Mouse (Mus musculus) heart, adult 8-10 months (tissue): ENCODE results near the gene March9. TPM values are rescaled to one million over a fixed set of nuclear protein-coding genes. Genes with fewer than 3 reads are reported as not detected.
"Not testable (repeated sequence)": the region's sequence is repeated elsewhere in the genome, so short reads cannot be mapped to it uniquely, and the experiment has no call there.

ENCODE experiments used
- DNase-seq: peaks from one replicate; pipeline ENCODE4 v3.0.0; 2022; ENCODE audit warnings: low spot score
- total RNA-seq, 4 experiments: library from RNA; stranded (reverse); gene quantifications; 2 replicates each; pipeline ENCODE4 v1.2.4; 2022

Gene March9
- total RNA-seq, 4 experiments from 2014 or later, result 2.4 to 4.1 (median 3.3) TPM

DNA sequence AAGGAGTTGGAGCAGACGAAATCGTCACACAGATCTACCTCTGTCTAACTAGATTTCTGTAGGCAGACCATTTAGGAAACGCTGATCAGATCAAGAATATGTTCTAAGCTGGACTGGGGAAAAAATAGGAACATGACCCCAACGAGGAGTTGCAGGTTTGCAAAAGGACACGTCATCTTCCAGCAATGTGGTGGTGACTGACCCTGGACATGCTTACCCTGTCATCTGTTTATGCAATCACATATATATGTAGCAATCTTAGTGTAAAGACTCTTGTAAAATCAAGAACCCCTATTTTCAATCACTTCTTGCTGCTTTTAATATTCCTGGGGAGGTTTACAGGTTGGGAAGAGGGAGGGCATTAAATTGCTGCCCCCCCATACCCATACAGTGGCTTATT lies 2.5 kb upstream of the March9 start:
- DNase-seq, result no peak

DNA sequence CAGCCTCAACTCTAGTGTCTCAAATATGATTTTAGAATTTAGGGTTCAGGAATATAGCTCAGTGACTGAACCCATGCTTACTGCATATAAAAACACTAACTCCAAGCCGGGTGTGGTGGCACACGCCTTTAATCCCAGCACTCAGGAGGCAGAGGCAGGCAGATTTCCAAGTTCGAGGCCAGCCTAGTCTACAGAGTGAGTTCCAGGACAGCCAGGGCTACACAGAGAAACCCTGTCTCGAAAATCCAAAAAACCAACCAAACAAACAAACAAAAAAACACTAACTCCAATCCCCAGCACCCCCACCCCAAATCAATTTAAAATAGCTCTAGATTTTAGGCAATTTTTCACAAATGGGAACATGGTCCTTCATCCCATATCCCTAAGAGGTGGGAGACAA lies 2.1 kb upstream of the March9 start:
- not testable (repeated sequence) for DNase-seq

DNA sequence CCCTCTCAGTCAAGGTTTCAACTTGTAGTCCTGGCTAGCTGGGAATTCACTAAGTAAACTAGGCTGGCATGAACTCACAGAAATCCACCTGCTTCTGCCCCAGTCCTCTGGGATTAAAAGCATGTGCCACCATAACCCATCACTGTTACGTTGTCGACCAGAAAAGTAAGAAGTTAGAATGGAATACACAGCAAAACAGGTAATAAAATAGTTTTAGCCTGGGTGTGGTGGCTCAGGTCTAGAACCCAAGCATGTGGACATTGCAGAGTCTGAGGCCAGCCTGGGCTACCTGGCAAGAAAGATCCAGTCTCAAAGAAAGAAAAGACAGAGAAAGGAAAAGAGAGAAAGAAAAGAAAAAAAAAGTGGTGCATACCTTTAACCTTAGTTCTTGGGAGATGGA lies 1.5 kb upstream of the March9 start:
- no peak for DNase-seq

DNA sequence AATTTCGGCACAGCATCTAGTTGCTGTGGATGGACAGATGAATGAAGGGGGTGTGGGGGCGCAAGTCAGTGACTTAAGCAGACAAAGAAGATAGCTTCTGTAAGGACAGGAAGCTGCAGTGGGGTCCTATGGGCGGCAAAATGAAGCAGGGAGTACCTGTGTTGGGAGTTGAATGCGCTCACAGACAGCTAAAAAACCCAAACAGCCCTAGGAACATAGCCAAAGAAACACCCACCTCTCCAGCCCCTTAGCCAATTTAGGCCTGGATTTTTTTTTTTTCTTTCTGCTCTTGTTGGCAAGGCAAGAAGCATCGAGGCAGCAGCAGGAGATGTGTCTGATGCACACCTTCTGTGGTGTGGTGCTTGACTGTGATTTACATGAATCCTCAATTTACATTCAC lies 1.1 kb upstream of the March9 start:
- no peak for DNase-seq

DNA sequence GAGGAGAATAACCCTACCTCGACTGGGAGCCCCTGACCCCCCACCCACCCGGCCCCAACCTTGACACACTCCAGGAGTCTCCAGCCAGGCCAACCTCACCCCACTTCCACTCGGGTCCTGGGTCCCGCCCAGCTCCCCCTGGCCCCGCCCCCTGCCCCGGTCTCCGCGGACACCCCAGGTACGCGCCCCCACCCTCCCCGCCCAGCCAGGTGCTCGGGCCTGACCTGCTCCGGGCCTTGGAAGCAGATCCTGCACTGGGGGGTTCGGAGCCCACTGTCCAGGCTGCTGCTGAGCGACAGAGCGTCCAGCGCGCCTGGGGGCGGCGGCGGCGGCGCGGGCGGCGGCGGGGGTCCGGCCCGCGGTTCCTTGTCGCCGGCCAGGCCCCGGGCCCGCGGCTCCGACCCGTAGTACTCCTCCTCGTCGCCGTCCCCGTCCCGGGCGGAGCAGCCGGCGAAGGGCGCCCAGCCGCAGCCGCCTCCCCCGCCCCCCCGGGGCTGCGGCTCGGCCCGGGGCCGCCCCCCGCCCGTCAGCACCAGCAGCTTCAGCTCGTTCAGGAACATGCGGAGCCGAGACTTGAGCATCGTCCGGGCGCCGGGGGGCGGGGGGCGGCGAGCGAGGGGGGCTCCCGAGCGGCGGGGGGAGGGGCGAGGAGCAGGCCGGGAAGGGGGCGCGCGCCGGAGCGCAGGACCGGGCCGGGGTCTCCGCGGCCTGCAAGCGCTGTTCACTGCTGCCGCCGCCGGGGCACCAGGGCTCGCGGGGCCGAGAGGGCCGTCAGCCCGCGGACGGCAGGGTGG lies 613 bp downstream of the March9 start:
- DNase-seq, result no peak

DNA sequence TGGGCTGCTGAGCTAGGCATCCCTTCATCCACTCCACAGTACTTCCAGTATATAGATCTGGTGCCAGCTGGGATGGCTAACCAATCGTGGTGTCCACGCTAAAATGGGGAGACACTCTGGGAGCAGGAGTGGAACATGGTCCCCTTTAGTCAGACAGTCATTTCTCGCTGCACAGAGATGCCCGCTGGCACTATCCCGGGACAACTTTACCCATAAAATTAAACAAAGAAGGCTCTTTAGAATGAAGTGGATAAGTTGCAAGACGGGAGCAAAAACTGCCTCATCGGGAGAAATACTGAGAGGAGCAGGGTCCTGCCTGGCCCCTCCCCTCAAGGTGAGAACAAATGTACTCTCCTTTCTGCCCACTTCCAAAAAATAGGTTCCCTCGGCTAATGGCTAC lies 1.3 kb downstream of the March9 start:
- no peak for DNase-seq

DNA sequence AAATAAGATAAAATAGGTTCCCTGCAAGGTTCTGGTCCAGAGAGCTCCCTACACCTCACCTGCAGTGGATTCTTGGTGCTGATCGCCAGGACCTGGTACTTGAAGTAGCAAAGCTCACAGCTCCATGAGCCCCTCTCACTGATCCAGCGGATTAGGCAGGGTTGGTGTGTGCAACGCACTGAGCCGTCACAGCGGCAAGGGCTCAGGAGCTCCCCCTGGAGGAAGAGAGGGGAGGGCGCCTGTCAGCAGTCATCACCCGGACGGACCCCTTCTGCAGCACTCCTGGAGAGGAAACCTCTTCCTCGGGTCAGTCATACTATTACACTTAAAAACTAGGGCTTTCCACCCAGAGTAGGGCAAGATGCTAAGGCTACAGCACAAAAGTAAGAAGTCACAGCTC lies 1.8 kb downstream of the March9 start:
- peak; percentile 68 for DNase-seq

DNA sequence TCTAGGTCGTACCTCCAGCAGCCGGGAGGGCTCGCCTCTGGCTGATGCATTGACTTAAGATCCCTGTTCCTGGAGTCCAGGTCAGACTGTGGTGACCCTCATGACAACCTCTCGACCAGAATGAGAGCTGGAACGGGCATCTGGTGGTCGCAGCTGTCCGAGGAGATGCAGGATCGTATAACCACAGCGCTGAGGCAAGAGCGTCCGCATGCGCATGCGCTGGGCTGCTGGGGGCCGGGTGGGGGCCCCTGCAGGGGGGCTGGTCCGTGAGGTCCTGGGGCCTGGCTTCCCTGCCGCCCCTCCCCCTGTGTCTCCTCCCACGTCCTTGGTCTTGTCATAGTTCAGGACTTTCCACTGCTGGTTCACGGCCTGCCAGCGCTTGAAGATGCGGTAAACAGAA lies 3.5 kb downstream of the March9 start:
- DNase-seq, result no peak

DNA sequence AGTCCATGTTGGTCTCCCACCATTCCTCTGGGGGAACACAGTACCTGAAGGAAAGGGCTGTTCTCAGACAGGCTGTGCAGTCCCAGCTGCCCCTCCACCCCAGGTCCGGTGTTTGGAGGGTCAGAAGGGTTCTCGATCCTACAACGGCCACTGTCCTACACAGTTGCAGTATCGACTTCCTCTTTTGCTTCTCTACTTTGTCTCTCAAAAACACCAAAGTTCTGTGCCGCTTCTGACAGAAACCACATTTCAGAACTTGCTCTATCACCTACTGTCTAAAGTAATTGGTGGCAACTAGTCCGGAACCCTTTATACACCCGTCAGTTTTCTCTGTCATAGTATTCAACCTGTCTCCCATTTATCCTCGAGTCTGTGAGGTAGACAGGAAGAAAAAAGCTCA lies 4.6 kb downstream of the March9 start:
- no peak for DNase-seq

DNA sequence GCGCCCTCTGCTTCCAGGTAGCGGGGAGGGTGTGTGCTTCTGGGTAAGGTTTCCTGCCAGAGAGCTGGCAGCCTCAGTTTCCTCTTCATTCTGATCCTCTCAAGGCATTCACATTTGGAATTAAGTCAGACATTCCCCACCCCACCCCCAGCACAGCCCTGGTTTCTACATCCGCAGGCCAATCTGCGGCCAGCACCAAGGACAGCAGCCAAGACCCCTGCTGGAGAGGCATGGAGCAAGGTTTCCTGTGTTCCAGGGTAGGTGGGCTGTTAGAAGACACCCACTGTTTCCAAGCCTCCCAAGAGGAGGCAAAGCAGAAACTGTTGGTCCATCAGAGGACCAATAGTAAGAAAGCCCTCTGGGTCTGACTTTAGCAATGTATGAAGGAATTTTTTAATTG lies 5.3 kb downstream of the March9 start:
- no peak for DNase-seq

DNA sequence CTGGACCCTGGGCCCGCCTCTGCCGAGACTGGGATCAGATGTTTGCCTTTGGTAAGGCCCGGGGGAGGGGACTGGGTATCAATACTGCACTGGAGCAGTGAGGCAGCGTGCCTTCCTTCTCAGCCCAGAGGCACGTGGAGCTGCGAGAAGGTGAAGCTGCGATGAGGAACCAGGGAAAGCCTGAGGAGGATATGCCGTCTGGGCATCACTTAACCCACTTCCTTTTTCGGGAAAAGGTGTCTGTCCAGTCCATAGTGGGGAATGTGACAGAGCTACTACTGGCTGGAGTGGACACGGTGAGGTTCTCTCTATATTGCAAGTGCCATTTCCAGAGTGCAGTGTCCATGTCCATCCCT lies 9.9 kb downstream of the March9 start:
- DNase-seq, result no peak

DNA sequence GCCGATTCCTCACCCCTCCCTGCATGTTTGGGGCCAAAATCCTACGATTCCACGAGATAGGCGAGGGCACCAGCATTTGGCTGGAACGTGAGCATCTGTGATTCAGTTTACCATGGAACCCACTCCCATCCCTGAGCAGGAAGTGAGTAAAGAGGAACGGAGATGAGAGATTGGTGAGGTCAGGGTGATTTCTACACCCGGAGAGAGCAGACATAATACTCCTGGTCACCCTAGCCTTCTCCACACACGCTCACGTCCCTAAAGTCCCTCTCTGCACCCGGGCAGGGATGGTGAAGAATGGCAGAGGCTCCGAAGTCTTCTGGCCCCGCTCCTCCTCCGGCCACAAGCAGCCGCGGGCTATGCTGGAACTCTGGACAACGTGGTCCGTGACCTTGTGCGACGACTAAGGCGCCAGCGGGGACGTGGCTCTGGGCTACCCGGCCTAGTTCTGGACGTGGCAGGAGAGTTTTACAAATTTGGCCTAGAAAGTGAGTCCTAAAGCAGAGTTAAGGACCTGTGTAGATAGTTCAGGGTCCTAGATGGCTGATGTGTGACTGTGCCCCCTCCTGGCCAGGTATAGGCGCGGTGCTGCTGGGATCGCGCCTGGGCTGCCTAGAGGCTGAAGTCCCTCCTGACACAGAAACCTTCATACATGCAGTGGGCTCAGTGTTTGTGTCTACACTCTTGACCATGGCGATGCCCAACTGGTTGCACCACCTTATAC lies 10.4 kb downstream of the March9 start:
- no peak for DNase-seq

DNA sequence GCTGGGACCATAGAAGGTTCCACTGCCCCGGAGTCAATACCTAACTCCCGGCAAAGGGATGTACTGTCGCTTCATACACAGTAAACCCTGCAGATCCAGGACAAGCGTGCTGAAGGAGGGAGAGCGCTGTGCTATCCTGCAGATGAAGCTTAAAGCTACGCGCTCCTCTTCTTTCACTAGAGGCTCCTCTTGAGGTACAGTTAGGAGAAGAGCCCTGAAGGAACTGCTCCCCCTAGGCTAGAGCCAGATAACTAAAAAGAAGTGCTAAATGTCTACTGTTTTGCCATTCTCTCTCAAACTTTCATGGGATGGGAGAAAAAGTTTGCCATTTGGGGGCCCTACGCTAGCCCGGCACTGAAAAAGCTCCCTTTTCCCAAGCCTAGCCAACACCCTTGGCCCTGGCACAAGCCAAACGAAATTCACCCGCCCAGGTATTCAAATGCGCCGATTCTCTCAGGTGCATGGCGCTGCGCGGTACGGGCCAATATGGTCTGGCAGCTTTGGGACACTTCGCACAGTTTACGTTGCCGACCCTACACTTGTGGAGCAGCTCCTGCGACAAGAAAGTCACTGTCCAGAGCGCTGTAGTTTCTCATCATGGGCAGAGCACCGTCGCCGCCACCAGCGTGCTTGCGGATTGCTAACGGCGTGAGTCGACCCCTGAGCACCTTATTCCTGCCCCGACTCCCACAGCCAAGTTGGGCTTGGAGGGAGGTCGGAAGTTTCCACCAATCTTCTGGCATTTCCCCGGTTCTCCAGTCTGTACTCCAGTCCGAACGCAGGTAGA lies 11.2 kb downstream of the March9 start:
- no peak for DNase-seq

DNA sequence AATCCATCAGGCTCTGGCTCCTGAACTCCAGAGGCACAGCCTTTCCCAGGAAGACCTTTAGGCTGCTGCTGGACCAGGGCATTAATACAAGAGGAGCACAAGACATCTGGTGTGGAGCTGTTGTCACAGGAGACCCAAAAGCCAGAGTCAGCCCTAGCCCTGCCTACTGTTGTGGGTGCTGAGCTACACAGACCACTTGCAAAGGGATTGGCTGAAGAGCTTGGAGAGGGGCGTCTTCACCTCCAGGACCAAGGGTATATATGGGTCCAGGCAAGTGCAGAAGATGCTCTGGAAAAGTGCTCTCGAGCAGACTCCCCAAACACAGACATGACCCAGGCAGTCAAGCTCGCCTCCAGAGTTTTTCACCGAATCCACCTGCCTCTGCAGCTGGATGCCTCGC lies 12.0 kb downstream of the March9 start, which contains the start of gene Cyp27b1:
Cyp27b1 (plus strand) TSS at position 297 of the 400 bp plus-strand sequence.
- no peak for DNase-seq

DNA sequence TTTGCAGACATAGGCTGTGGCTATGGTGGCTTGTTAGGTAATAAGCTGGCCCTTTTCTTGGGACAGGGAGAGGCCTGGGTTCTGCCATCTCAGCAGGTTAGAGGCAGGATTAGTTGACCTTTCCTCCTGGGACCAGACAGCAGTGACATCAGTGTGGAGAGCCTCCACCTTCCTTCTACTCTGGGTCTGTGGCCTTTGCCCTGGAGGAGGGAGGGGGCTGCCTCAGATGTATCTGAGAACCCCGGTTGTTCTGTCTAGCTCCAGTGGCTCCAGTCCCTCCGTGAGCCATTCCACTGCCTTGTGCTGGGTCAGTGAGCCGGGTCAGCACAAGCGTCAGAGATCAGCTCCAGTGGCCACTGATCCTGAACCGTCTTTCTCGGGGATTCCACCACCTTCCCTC lies 16.8 kb downstream of the March9 start:
- no peak for DNase-seq

DNA sequence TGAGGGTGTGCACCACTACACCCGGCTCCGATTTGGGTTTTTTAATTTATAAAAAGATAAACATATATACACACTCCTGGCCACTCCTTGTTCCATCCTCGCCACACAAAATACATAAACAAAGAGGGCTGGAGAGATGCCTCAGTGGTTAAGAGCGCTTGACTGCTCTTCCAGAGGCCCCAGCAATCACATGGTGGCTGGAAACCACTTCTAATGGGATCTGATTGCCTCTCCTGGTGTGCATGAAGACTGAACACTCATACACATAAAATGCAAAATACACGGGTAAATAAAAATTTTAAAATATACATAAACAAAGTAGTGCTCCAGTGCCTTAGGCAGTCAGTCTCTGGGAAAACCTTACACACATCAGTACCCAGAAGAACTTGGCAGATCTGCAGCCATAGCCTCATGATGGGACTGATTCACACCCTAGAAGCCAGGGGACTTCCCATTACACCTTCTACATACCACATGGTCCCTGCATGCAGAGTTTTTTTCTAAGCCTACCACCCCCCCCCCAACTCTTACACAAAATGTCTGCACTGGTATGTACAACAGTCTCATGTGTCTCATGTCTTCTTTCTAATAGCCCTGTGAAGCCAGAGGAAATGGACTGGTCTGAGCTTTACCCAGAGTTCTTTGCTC lies 17.4 kb downstream of the March9 start:
- DNase-seq, result no peak

DNA sequence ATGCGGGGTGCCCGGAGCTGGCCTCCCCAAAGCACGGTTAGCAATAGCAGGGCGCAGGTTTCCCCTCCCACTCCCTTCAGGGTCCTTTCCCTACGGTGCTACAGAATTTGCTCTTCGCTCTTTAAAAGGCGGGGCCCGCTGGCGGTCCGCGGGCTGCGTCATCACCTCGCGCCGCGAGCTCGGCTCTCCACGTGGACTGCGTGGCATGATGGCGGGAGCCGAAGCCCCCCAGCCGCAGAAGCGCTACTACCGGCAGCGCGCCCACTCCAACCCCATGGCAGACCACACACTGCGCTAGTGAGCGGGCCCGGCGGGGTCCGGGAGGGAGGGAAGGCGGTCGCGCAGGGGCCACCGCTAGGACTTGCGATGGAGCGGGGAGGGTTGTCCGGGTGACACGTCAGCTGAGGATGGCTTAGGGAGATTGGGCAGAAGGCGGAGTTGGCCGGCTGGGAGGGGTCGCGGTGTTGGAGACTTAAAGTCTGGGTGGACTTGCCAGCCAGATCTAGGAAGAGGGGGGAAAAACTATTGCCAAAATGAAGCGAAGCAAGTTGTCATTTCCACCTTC lies 18.1 kb downstream of the March9 start:
- DNase-seq, result peak; percentile 86

DNA sequence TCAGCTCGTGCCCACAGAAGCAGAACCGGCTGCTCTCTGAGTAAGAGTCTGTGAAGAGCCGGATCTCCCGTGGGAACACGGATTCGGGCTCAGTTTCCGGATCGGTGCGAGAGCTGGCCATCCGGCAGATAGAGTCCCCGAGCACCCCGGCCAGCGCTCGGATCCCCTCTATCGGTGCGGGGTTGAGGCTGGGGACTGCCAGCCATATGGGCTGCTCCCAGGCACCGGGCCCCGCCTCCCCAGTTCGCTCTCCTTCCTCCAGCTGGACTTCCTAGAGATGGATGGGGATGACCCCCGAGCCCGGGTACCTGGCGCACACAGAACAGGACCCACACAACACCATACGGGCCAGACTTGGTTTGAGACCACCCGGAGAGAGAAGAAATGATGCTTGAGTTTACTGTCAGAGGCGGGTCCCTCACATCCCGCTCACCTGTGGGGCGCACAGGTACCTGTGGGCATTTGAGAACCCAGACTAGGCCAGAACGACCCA lies 18.7 kb downstream of the March9 start, which contains the start of the genes Mettl1 and Eef1akmt3:
Mettl1 (plus strand) TSS at position 141 of the 493 bp plus-strand sequence.
Eef1akmt3 (minus strand) TSS at position 240 of the 493 bp plus-strand sequence.
- DNase-seq, result no peak

DNA sequence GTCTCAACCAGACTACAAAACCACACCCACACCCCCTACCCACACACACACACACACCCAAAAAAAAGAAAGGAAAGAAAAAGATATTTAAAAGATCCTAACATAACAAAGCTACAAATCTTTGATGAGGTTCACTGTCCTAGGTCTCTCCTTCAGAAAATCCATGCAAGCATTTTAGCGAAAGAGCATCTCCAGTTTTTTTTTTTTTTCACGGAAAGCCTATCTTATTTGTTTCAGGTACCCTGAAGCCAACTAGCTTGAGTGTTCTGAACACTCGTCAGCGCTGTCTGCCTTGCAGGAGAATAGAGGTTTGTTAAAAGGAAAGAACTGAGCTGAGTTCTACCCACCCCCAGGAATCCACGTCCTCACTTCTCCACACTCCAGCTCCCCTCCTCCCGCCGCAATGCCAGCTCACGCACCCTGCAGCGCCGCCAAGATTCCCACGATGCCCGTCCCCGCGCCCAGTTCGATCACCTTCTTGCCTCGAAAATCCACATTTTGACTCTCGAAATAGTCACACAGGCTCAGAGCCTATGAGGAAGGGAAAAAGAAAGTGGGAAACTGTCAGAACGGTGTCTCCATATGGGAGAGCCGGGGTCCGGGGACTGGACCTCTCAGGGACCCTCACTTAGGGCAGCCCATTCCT lies 19.3 kb downstream of the March9 start:
- no peak for DNase-seq

DNA sequence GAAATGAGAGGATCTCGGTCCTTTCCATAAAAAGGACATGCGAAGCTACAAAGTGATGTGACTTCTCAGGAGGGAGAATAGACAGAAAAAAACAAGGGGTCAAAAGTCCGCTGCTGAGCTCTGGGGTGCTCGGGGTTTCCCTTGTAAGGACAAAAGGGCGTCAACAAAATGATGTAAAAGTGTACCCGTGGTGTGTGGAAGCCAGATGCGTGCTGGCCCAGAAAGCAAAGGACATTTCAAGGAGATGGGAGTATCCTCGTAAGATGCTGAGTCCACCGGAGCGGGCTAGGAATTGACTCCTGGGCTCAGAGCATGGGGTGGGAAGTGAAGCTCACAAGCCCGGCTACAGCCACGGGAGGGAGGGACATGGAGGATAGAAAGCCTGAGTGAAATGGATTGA lies 22.3 kb downstream of the March9 start:
- no peak for DNase-seq

DNA sequence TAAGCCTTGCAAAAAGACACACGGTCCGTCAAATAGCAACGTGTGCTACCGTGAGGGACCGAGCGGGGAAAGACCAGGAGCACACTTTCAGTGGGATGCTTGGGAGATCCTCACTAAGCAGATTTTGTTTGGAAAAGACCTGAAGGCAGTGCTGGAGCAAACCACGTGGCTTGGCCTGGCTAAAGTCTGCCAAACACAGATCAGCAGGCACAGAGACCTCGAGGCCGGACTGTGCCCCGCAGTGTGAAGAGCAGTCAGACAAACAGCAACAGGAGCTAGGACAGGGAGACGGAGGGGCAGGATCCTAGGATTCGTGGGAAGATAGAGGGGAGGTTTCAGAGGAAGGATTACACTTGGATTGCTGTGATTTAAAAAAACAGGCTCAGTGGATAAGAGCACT lies 23.7 kb downstream of the March9 start:
- no peak for DNase-seq
